Mouse (Mus musculus) left cerebral cortex, adult 6 months (tissue): ENCODE measurements around the gene Prl8a8. TPM values are rescaled to one million over a fixed set of nuclear protein-coding genes. Genes with fewer than 3 reads are reported as not detected.

ENCODE experiments used
- long read RNA-seq, 2 experiments: library from polyadenylated mRNA; unstranded; transcript quantifications; one replicate each; pipeline ENCODE4 v2.0.0; 2019 to 2020
- polyA plus RNA-seq: library from polyadenylated mRNA; unstranded; fragments of <200 nt; fragmentation: Nextera tagmentation; gene quantifications from 2 replicates; pipeline ENCODE4 v1.2.3, GENCODE M21; 2021

The Prl8a8 gene
- not detected in 2 replicates for polyA plus RNA-seq
- long read RNA-seq, experiment 1: 0 reads
- long read RNA-seq, experiment 2: 0 reads

GRCm38 (mm10) chr13:27513117-27513516 is at the start of gene Prl8a8:
Gene Prl8a8, minus strand, starts transcription at chr13:27513217.

Other genes with a start within 250 kb of the Prl8a8 start
- not detected in 2 replicates for gene Prl6a1, start 200.6 kb downstream of the Prl8a8 start, polyA plus RNA-seq
- gene Prl8a2, start 167.5 kb downstream of the Prl8a8 start, polyA plus RNA-seq: not detected in 2 replicates
- not detected in 2 replicates for gene Prl2b1, start 122.4 kb downstream of the Prl8a8 start, polyA plus RNA-seq
- gene Prl8a6, start 74.5 kb downstream of the Prl8a8 start, polyA plus RNA-seq: not detected in 2 replicates
- not detected in 2 replicates for gene Prl8a9, start 51.4 kb upstream of the Prl8a8 start, polyA plus RNA-seq
- gene Prl8a1, start 69.0 kb upstream of the Prl8a8 start, polyA plus RNA-seq: not detected in 2 replicates
- not detected in 2 replicates for gene Prl7b1, start 97.4 kb upstream of the Prl8a8 start, polyA plus RNA-seq
- gene Prl7a1, start 129.3 kb upstream of the Prl8a8 start, polyA plus RNA-seq: not detected in 2 replicates
- gene Prl7a2, start 154.8 kb upstream of the Prl8a8 start, polyA plus RNA-seq: not detected in 2 replicates
- not detected in 2 replicates for gene Prl7d1, start 203.5 kb upstream of the Prl8a8 start, polyA plus RNA-seq